Mouse (Mus musculus): ENCODE measurements around the gene Diras1. TPM values are rescaled to one million over a fixed set of nuclear protein-coding genes. Genes with fewer than 3 reads are reported as not detected.
"Not testable (repeated sequence)": the region's sequence is repeated elsewhere in the genome, so short reads cannot be mapped to it uniquely, and the experiment has no call there.

The Diras1 gene
- 0.45 TPM in 1 of 2 replicates, not detected in the other for polyA plus RNA-seq (2014; fragmentation: Nextera tagmentation; extraction: Ambion mirVana)

DNA sequence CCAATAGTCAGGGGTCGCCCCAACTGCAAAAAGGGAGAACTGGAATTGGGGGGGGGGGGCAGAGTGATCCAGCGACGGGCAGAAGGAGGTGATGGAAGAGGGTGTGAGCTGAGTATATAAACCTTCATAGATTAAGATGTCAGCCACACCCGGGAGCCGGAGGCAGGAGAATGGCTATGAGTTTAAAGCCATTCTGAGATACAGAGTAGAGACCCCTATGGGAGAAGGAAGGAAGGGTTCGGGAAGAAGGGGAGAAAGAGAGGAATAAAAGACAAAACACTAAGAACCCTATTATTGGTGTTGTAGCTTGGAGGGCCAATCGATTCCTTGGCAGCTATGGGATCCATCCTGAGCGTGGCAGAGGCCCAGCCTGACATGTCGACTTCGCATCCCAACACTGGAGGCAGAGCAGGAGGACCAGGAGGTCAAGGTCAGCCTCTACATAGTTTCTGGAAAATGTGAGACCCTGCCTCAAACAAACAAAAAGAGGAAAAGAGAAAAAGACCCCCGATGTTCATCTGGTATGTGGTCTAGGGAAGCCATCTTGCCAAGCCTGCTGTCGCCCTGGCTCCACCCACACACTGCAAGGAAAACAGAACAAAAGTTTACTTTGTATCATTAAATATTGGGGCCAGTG lies at the start of gene Diras1:
Gene Diras1, minus strand, starts transcription at position 24 of the 637 bp plus-strand sequence.
- no peak within 1 kb of the TSS for H3K9ac ChIP-seq (ENCODE audit: low read depth, low read length)
- DNase-seq (ENCODE audit: low spot score) = no peak
- H3K4me1 ChIP-seq (replicated peaks; ENCODE audit: control insufficient read depth, insufficient read depth, low read length) = peaks cover 8% of the 10 kb centered on the region
- peak within 1 kb of the TSS; percentile 60 for H3K4me2 ChIP-seq
- H3K27ac ChIP-seq (ENCODE audit: low read depth, low read length) = no peak within 1 kb of the TSS
- no peaks in the 10 kb centered on the region for H3K9me3 ChIP-seq (ENCODE audit: control insufficient read depth, low read length)
- ATAC-seq (replicated peaks; ENCODE audit: low FRiP score) = no peak
- peaks cover under 1% of the 10 kb centered on the region; the same call in 1 of the 2 replicates for H3K36me3 ChIP-seq (ENCODE audit: control insufficient read depth, insufficient read depth, low read length)
- H3K4me3 ChIP-seq (ENCODE audit: low read depth, low read length) = peak within 1 kb of the TSS; percentile 31; the same call in 1 of the 2 replicates
- peaks cover 50% of the 10 kb centered on the region for H3K27me3 ChIP-seq (replicated peaks; ENCODE audit: control insufficient read depth, insufficient read depth, low read length)
- WGBS = 55% methylated on average over 12 of the region's 12 CpGs

GRCm38 (mm10) chr10:81073464-81073863 lies 48.0 kb upstream of the Diras1 start:
- peaks cover 9% of the 10 kb centered on the region; the same call in 1 of the 2 replicates for H3K4me1 ChIP-seq (replicated peaks; ENCODE audit: control insufficient read depth, insufficient read depth, low read length)
- H3K9ac ChIP-seq (ENCODE audit: low read depth, low read length) = no peak overlapping the region
- no peak overlapping the region for H3K4me3 ChIP-seq (ENCODE audit: low read depth, low read length)
- ATAC-seq (replicated peaks; ENCODE audit: low FRiP score) = no peak
- DNase-seq (ENCODE audit: low spot score) = no peak
- H3K27ac ChIP-seq (ENCODE audit: low read depth, low read length) = no peak overlapping the region
- H3K36me3 ChIP-seq (ENCODE audit: control insufficient read depth, insufficient read depth, low read length) = peaks cover 32% of the 10 kb centered on the region
- no peaks in the 10 kb centered on the region for H3K27me3 ChIP-seq (replicated peaks; ENCODE audit: control insufficient read depth, insufficient read depth, low read length)
- 61% methylated on average over 7 of the region's 7 CpGs for WGBS
- H3K9me3 ChIP-seq (ENCODE audit: control insufficient read depth, low read length) = no peaks in the 10 kb centered on the region
- no peak overlapping the region for H3K4me2 ChIP-seq

DNA sequence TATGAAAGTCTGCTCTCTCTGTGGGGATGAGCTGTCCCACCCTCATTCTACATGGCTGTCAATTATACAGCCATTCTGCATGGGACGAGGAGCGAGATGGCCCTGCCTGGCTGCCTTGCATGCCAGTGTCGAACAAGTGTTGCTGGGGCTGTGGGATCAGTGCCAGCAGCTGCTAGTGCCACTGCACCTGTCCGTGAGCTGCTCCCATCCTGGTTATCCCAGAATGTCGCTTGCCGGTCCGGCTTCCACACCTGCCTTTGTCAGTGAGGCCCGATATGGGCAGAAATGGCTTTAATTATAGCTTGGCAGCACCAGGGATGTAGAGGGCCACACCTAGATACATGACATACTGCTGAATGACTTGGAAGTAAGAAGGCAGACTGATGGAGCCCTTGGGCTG lies 46.8 kb upstream of the Diras1 start:
- Histone ChIP-seq H3K4me1 (replicated peaks; ENCODE audit: control insufficient read depth, insufficient read depth, low read length) (peaks cover 9% of the 10 kb centered on the region; the same call in 1 of the 2 replicates), H3K4me3 (ENCODE audit: low read depth, low read length) (no peak overlapping the region), H3K27ac (ENCODE audit: low read depth, low read length) (no peak overlapping the region), H3K27me3 (replicated peaks; ENCODE audit: control insufficient read depth, insufficient read depth, low read length) (no peaks in the 10 kb centered on the region), H3K4me2 (no peak overlapping the region), H3K36me3 (ENCODE audit: control insufficient read depth, insufficient read depth, low read length) (peaks cover 26% of the 10 kb centered on the region), H3K9me3 (ENCODE audit: control insufficient read depth, low read length) (no peaks in the 10 kb centered on the region), H3K9ac (ENCODE audit: low read depth, low read length) (no peak overlapping the region)
- no peak for ATAC-seq (replicated peaks; ENCODE audit: low FRiP score)
- DNase-seq (ENCODE audit: low spot score) = no peak
- WGBS = 96% methylated on average over 8 of the region's 8 CpGs

GRCm38 (mm10) chr10:81069836-81070235 lies 44.4 kb upstream of the Diras1 start, which contains the start of gene Thop1:
TSS of gene Thop1 (plus strand) at chr10:81070035.
- peak; percentile 98 for DNase-seq (ENCODE audit: low spot score)
- no peak within 1 kb of the TSS for H3K27ac ChIP-seq (ENCODE audit: low read depth, low read length)
- H3K9ac ChIP-seq (ENCODE audit: low read depth, low read length) = peak within 1 kb of the TSS; percentile 80
- peak; percentile 95 for ATAC-seq (replicated peaks; ENCODE audit: low FRiP score)
- 0% methylated on average over 35 of the region's 35 CpGs for WGBS
- H3K4me1 ChIP-seq (replicated peaks; ENCODE audit: control insufficient read depth, insufficient read depth, low read length) = peaks cover 7% of the 10 kb centered on the region; the same call in 1 of the 2 replicates
- peaks cover 20% of the 10 kb centered on the region for H3K36me3 ChIP-seq (ENCODE audit: control insufficient read depth, insufficient read depth, low read length)
- H3K4me2 ChIP-seq = peak within 1 kb of the TSS; percentile 65
- peak within 1 kb of the TSS; percentile 70 for H3K4me3 ChIP-seq (ENCODE audit: low read depth, low read length)
- no peaks in the 10 kb centered on the region for H3K27me3 ChIP-seq (replicated peaks; ENCODE audit: control insufficient read depth, insufficient read depth, low read length)
- no peaks in the 10 kb centered on the region for H3K9me3 ChIP-seq (ENCODE audit: control insufficient read depth, low read length)

- H3K9ac ChIP-seq (ENCODE audit: low read depth, low read length) = no peak overlapping the region
- peaks cover 10% of the 10 kb centered on the region for H3K36me3 ChIP-seq (ENCODE audit: control insufficient read depth, insufficient read depth, low read length)
- ATAC-seq (replicated peaks; ENCODE audit: low FRiP score) = no peak
- no peaks in the 10 kb centered on the region for H3K9me3 ChIP-seq (ENCODE audit: control insufficient read depth, low read length)
- H3K27ac ChIP-seq (ENCODE audit: low read depth, low read length) = no peak overlapping the region
- H3K4me1 ChIP-seq (replicated peaks; ENCODE audit: control insufficient read depth, insufficient read depth, low read length) = peaks cover 7% of the 10 kb centered on the region; the same call in 1 of the 2 replicates
- no peak for DNase-seq (ENCODE audit: low spot score)
- WGBS = 69% methylated on average over 5 of the region's 5 CpGs
- no peak overlapping the region for H3K4me2 ChIP-seq
- H3K4me3 ChIP-seq (ENCODE audit: low read depth, low read length) = no peak overlapping the region
- H3K27me3 ChIP-seq (replicated peaks; ENCODE audit: control insufficient read depth, insufficient read depth, low read length) = no peaks in the 10 kb centered on the region
Measured at GRCm38 (mm10) chr10:81068706-81069105, 43.2 kb upstream of the Diras1 start.

DNA sequence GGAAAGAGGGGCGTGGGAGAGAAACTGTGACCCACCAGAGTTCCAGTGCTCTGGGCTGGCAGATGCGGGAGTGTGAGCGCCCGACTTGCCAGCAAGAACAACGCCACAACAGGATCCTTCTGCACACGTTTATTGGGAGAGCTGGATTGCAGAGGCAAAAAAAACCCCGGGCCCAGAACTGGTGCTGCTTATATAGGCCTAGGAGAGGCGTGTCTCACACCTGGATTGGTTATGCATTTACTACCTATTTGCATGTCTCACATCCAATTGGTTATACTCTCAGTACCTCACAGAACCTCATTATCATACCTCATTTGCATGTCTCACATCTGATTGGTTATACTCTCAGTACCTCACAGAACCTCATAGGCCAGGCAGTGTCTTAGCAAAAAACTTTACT lies 39.1 kb upstream of the Diras1 start:
- not testable (repeated sequence) for H3K4me2 ChIP-seq; H3K27ac ChIP-seq (ENCODE audit: low read depth, low read length); H3K36me3 ChIP-seq (ENCODE audit: control insufficient read depth, insufficient read depth, low read length); DNase-seq (ENCODE audit: low spot score); ATAC-seq (replicated peaks; ENCODE audit: low FRiP score); H3K27me3 ChIP-seq (replicated peaks; ENCODE audit: control insufficient read depth, insufficient read depth, low read length); H3K9me3 ChIP-seq (ENCODE audit: control insufficient read depth, low read length); H3K4me1 ChIP-seq (replicated peaks; ENCODE audit: control insufficient read depth, insufficient read depth, low read length); H3K9ac ChIP-seq (ENCODE audit: low read depth, low read length); H3K4me3 ChIP-seq (ENCODE audit: low read depth, low read length)
- WGBS = 84% methylated on average over 8 of the region's 8 CpGs

DNA sequence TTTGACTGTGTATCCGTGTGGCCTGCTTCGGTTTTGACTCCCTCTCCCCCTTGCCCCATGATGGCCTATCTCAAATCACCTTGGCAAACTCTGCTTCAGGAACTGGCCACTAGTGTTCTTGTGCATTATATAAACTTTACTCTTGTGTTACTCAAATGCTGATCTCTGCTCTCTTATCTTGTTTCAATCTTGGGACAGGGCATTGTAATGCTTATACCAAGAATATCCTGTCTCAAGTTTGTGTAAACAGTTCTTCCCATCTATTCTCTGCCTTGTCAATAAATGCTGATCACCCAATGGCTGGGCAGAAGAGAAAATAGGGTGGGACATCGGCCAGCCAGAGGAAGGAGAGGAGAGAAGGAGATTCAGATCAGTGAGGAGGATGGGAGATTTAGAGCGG lies 37.2 kb upstream of the Diras1 start:
- no peak overlapping the region for H3K27ac ChIP-seq (ENCODE audit: low read depth, low read length)
- 55% methylated on average over 4 of the region's 4 CpGs for WGBS
- H3K36me3 ChIP-seq (ENCODE audit: control insufficient read depth, insufficient read depth, low read length) = peaks cover 2% of the 10 kb centered on the region; the same call in 1 of the 2 replicates
- no peaks in the 10 kb centered on the region for H3K27me3 ChIP-seq (replicated peaks; ENCODE audit: control insufficient read depth, insufficient read depth, low read length)
- H3K4me3 ChIP-seq (ENCODE audit: low read depth, low read length) = no peak overlapping the region
- no peak overlapping the region for H3K9ac ChIP-seq (ENCODE audit: low read depth, low read length)
- H3K9me3 ChIP-seq (ENCODE audit: control insufficient read depth, low read length) = no peaks in the 10 kb centered on the region
- DNase-seq (ENCODE audit: low spot score) = no peak
- H3K4me2 ChIP-seq = no peak overlapping the region
- ATAC-seq (replicated peaks; ENCODE audit: low FRiP score) = no peak
- H3K4me1 ChIP-seq (replicated peaks; ENCODE audit: control insufficient read depth, insufficient read depth, low read length) = peaks cover 7% of the 10 kb centered on the region

GRCm38 (mm10) chr10:81059603-81060543 lies 34.4 kb upstream of the Diras1 start, which contains the start of gene Sgta:
TSS of gene Sgta (minus strand) at chr10:81060181.
- H3K36me3 ChIP-seq (ENCODE audit: control insufficient read depth, insufficient read depth, low read length) = peaks cover 4% of the 10 kb centered on the region; the same call in 1 of the 2 replicates
- peaks cover 7% of the 10 kb centered on the region for H3K4me1 ChIP-seq (replicated peaks; ENCODE audit: control insufficient read depth, insufficient read depth, low read length)
- ATAC-seq (replicated peaks; ENCODE audit: low FRiP score) (peak; percentile 90), DNase-seq (ENCODE audit: low spot score) (peak; percentile 97)
- H3K9me3 ChIP-seq (ENCODE audit: control insufficient read depth, low read length) = no peaks in the 10 kb centered on the region
- peak within 1 kb of the TSS; percentile 26; the same call in 1 of the 2 replicates for H3K27ac ChIP-seq (ENCODE audit: low read depth, low read length)
- peak within 1 kb of the TSS; percentile 83 for H3K9ac ChIP-seq (ENCODE audit: low read depth, low read length)
- H3K4me2 ChIP-seq = peak within 1 kb of the TSS; percentile 91
- H3K27me3 ChIP-seq (replicated peaks; ENCODE audit: control insufficient read depth, insufficient read depth, low read length) = no peaks in the 10 kb centered on the region
- peak within 1 kb of the TSS; percentile 91 for H3K4me3 ChIP-seq (ENCODE audit: low read depth, low read length)
- WGBS = under 1% methylated on average over 48 of the region's 48 CpGs

Measured in liver, embryonic 11.5 days (tissue).